Mouse (Mus musculus) midbrain, embryonic 10.5 days (tissue): ENCODE data around the gene Ipmk. TPM values are rescaled to one million over a fixed set of nuclear protein-coding genes. Genes with fewer than 3 reads are reported as not detected.

Experiments used
- DNase-seq: peaks from one replicate; pipeline ENCODE4 v3.0.0-alpha.2; 2017; ENCODE audit warnings: low spot score
- H3K27ac ChIP-seq: fragments of 300-500 bp; sonication (generic); replicated peaks from 2 replicates; pipeline ENCODE4 v1.5.1; 2016; ENCODE audit warnings: mild to moderate bottlenecking
- H3K27me3 ChIP-seq: fragments of 300-500 bp; sonication (generic); 2 replicates; pipeline ENCODE4 v1.6.1; 2016; ENCODE audit warnings: low read depth, mild to moderate bottlenecking; ENCODE audit not compliant: poor library complexity, severe bottlenecking
- H3K36me3 ChIP-seq: fragments of 300-500 bp; sonication (generic); 2 replicates; pipeline ENCODE4 v1.6.1; 2016; ENCODE audit warnings: mild to moderate bottlenecking, moderate library complexity
- H3K4me1 ChIP-seq: fragments of 300-500 bp; sonication (generic); 2 replicates; pipeline ENCODE4 v1.6.1; 2016
- H3K4me3 ChIP-seq: fragments of 300-500 bp; sonication (generic); 2 replicates; pipeline ENCODE4 v1.5.1; 2016; ENCODE audit warnings: mild to moderate bottlenecking, moderate library complexity
- H3K9me3 ChIP-seq: fragments of 300-500 bp; sonication (generic); replicated peaks from 2 replicates; pipeline ENCODE4 v1.6.1; 2016; ENCODE audit warnings: mild to moderate bottlenecking
- WGBS: fragments of 180-500 bp; shearing (Covaris S2); methylation state at CpG from one replicate; pipeline ENCODE4 v1.1.7; 2016; 5-methylcytosine and 5-hydroxymethylcytosine counted together
- polyA plus RNA-seq: library from polyadenylated mRNA; unstranded; fragments of >200 nt; fragmentation: Nextera tagmentation; extraction: Ambion mirVana; gene quantifications from 2 replicates; pipeline ENCODE4 v1.2.1, GENCODE M21; 2016

The Ipmk gene
- polyA plus RNA-seq, 1 experiment from 2014 or later: 20.2 TPM

DNA sequence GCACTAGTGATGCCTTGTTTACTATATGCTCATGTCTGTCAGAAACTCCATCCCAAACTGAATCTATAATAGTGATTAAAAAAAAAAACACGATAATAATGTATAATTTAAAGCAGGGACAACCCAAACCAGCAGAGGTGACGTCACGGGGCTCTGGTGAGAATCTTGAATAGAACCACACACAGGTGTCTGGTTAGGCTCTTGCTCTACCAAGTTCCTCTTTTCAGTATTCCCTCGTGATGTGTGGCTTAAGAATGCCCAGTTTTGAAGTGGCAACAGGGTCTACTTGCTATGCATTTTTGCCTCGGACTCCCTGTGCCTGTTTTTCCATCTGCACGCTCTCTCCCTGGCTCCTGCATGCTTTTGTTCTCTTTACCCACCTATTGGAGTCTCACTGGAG, 124.5 kb downstream of the Ipmk start:
- Histone ChIP-seq H3K27ac (no peak overlapping the region), H3K27me3 (no peaks in the 10 kb centered on the region), H3K9me3 (no peaks in the 10 kb centered on the region), H3K36me3 (no peaks in the 10 kb centered on the region), H3K4me1 (0 out of 2 replicates have a peak, but pooled peaks cover 2% of the 10 kb centered on the region), H3K4me3 (no peak overlapping the region)
- DNase-seq: no peak
- 88% methylated on average over 6 of the region's 6 CpGs for WGBS

DNA sequence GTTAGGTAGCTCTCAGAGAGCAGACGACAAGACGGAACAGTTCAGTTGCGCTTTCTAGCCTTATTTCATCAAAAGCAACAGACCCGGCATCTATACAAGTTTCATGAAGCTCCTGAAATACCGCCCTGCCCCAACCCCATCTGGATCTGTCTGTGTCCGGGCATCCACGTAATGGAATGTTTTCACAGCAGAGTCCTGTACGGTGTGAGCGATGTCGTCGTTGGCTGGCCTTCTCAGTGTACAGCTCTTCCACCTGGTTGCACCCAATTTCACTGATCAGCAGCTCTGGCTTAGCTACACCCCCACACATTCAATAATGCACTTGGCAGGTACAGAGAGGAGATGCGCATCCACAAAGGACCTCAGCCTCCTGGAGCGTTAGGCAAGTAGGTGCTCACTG, 126.0 kb downstream of the Ipmk start:
- WGBS: 88% methylated on average over 13 of the region's 13 CpGs

DNA sequence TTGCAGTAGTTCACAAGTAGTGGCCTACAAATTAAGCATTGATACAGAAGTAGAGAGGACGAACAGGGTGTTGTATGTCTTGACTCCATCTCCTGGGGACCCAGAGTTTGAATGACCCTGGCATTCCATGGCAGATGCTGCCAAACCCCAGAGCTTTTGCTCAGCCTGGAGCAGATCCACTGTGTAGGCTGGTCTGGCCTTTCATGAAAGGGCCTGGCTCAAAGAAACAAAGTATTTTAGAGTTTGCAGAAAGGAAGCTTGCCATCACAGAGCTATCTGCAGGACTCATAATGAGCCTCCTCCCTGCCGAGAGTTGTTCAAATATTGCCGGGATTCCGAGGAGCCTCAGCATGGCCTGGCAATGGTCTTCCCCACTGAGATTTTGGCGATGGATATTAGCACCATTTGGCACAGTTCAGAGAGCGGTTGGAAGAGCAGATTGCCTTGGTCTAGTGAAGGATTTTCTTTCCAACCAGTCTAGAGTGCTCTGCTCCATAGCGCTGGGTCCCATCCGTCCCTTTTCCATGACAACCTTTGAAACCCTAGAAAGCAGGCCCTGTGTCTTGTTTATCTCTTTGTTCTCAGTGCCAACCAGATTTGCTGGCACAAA, 129.0 kb downstream of the Ipmk start:
- DNase-seq: no peak
- Histone ChIP-seq H3K4me1 (peaks cover 9% of the 10 kb centered on the region), H3K9me3 (no peaks in the 10 kb centered on the region), H3K27me3 (no peaks in the 10 kb centered on the region), H3K36me3 (no peaks in the 10 kb centered on the region), H3K4me3 (no peak overlapping the region), H3K27ac (no peak overlapping the region)
- 69% methylated on average over 8 of the region's 8 CpGs for WGBS

More for the DNA sequence above, 126.0 kb downstream of the Ipmk start:
- Histone ChIP-seq H3K4me1 (peaks cover 9% of the 10 kb centered on the region), H3K4me3 (no peak overlapping the region), H3K9me3 (no peaks in the 10 kb centered on the region), H3K27ac (no peak overlapping the region), H3K27me3 (no peaks in the 10 kb centered on the region), H3K36me3 (no peaks in the 10 kb centered on the region)
- DNase-seq: no peak

DNA sequence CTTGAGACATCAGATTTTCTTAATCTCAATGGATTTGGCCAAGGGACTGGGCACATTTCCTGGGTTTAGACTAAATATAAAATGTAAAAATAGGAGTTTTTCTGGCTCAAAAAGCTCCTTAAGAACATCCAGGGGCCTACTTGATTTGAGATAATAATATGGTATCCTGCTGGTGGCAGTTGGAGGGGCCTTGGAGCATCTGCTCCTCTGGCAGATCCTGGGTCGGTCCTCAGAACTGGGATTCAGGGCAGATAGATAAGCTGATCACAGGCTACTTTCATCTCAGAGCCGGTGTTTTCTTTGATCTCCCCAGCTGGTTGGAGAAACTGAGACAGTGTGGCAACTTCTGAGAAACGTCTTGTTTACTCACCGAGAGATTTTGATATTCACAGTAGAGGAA, 129.6 kb downstream of the Ipmk start:
- Histone ChIP-seq H3K9me3 (no peaks in the 10 kb centered on the region), H3K27me3 (no peaks in the 10 kb centered on the region), H3K4me1 (peaks cover 9% of the 10 kb centered on the region), H3K27ac (no peak overlapping the region), H3K36me3 (no peaks in the 10 kb centered on the region), H3K4me3 (no peak overlapping the region)
- 63% methylated on average over 4 of the region's 4 CpGs for WGBS
- DNase-seq: no peak

DNA sequence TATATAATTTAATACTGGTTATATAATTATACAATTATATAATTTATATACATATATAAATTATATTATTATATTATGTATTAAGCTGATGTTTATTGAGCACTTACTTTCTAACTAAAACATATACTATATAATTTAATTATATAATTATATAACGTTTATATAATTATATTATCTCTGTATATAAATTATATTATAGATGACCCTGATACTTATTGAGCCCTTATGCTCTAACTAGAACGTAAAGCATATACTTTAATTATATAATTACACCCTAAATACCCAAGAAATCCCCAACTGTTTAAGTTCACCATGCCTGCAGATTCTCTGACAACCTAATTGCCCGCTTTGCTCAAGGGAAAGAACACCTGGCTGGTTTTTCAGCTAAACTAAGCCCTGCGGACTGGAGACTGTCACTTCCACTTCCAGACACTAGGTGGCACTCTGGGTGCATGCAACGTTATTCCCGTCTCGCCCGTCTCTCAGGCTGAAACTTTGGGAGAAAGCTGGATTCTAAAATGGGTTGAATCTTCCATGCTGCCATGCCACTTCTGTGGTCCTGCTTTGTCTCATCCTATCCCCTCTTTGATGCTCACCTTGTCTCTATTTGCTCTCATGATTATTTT, 132.2 kb downstream of the Ipmk start:
- no peak overlapping the region for H3K27ac ChIP-seq
- no peaks in the 10 kb centered on the region for H3K9me3 ChIP-seq
- no peaks in the 10 kb centered on the region for H3K36me3 ChIP-seq
- no peaks in the 10 kb centered on the region for H3K27me3 ChIP-seq
- H3K4me3 ChIP-seq: no peak overlapping the region
- WGBS: 15% methylated on average over 8 of the region's 8 CpGs
- H3K4me1 ChIP-seq: peaks cover 11% of the 10 kb centered on the region
- DNase-seq: peak; percentile 77

Other genes with a start within 250 kb of the Ipmk start
- gene Bicc1, start 188.1 kb upstream of the Ipmk start, polyA plus RNA-seq: 4.1 and 5.9 TPM in 2 replicates
- gene Tfam, start 109.5 kb upstream of the Ipmk start, polyA plus RNA-seq: 74.9 and 85.2 TPM in 2 replicates
- gene Ube2d1, start 62.5 kb upstream of the Ipmk start, polyA plus RNA-seq: 100 and 117 TPM in 2 replicates
- 153 and 154 TPM in 2 replicates for gene Cisd1, start 2.8 kb upstream of the Ipmk start, polyA plus RNA-seq